Mouse (Mus musculus): ENCODE results near the gene Moxd1.
"Not testable (repeated sequence)": the region's sequence is repeated elsewhere in the genome, so short reads cannot be mapped to it uniquely, and the experiment has no call there.

Gene Moxd1

DNA sequence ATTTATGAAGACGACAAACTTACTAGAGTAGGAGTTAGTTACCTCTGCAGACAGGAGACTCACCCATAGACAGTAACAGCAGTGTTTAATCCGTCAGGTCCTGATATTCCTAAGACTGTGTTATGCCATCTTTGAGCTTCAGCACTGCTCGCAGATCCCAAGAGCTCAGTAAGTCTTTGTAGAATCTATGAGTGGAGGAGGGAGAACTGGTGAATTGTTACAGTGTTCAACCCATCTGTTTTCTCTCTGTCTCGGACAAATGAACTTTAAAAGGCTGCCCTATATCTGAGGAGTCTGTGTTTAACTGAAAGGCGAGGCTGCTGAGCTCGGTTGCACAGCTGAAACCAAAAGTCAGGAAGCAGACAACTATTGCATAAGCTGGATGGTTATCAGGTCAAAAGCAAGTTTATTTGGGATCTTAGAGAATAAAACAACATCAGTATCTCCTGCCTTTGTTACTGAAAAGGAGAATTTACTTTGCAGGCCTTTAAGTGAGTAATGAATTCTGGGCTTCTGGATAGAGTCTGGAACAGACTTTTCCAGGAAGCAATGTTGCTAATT, 47.8 kb downstream of the Moxd1 start:
- no peak for DNase-seq

DNA sequence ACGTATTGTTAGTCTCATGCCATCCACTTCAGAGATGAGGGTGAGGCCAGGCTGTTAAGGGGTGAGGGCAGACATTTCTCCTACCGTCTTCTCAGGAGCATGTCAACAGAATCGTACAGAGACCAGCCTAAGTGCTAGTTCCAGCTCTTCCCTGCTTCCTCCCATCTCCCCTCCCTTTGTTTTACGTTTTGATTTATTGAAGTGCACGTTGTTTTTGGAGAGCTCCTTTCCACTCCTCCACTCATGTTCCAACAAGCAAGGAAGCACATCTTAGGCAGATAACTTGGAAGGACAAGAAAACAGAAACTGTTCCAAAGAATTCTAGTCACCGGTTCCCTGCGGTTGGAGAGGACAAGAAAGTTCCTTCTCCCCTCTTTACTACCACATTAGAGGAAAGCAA, 52.9 kb downstream of the Moxd1 start:
- DNase-seq, result no peak

DNA sequence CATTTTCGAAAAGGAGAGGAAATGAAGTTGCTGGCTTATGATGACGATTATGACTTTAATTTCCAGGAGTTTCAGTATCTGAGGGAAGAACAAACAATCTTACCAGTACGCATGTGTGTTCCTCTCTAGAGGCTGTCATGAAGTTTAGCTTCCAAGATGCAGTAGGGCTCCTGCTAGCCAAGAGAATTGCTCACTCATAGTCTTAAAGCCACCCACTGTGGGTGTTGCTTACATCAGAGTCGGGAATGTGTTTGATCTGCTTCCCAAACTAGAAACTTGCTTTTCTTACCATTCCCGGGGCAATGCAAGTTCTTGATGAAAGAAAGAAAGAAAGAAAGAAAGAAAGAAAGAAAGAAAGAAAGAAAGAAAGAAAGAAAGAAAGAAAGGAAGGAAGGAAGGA, 59.3 kb downstream of the Moxd1 start:
- DNase-seq, result no peak

DNA sequence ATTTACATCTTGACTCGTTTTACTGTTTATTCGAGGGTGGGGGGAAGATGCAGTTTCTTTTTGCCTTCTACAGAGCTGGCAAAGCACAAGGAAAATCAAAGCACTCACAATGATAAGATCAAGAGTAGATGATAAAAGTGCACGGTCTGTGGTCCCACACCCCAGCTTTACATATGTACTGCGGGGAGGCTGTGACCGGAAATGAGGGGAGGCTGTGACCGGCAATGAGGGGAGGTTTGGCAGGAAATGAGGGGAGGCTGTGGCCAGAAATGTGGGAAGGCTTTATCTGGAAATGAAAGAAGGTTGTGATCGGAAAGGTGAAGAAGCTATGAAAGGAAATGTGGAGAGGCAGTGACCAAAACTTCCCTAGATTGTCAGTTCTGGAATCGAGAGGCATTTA, 68.3 kb downstream of the Moxd1 start:
- DNase-seq, result no peak

DNA sequence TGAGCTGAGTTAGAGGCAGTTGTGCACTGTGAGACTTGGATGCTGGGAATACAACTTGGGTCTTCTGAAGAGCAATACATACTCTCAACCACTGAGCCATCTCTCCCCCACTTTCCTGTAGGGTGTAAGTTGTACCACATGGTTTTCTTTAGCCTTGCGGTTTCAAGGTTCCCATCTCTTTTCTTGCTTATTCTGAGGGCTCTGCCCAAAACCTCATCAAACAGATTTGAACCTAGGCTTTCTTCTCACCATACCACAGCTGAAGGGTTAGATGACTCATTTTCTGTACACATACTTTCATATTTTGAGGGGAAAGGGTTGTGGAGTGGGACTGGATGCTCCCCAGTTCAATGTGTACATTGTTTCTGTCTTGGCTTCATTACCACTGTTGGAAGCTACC, 69.4 kb downstream of the Moxd1 start:
- no peak for DNase-seq

DNA sequence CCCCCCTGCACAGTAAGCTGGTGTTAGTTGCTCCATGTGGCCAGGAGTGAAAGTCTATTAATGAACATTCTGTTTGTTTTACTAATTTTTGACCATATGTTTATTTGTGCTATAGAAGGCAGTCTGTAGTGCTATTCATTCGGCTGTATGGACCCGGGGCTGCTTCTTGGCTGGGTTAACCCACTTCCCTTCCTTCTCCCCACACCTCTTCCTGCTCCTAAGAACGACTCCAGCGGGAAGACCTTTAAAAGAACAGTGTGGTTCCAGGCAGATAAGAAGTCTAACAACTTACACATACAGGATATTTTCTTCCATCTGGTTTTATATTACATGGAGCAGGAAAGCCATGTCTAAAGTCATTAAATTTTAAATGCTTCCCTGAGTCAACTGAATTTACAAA, 73.3 kb downstream of the Moxd1 start:
- DNase-seq, result no peak

DNA sequence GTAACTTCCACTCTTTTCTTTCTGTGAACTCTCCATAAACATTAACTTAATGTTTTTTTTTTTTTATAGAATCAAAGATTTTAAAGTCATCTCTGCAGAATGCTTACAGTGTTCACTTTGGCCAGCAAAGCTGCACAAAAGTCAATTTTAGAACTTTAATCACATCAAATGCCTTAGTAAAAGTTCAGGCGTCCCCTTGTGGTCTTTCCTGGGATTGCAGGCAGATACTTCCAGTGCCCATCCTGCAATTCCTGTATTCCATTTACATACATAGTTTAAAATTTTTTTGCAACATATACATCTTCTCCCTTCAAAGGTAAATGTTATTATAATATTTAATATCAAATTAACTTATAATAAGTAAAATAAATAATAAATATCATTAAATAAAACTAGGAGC, 74.5 kb downstream of the Moxd1 start:
- DNase-seq, result peak; percentile 77

DNA sequence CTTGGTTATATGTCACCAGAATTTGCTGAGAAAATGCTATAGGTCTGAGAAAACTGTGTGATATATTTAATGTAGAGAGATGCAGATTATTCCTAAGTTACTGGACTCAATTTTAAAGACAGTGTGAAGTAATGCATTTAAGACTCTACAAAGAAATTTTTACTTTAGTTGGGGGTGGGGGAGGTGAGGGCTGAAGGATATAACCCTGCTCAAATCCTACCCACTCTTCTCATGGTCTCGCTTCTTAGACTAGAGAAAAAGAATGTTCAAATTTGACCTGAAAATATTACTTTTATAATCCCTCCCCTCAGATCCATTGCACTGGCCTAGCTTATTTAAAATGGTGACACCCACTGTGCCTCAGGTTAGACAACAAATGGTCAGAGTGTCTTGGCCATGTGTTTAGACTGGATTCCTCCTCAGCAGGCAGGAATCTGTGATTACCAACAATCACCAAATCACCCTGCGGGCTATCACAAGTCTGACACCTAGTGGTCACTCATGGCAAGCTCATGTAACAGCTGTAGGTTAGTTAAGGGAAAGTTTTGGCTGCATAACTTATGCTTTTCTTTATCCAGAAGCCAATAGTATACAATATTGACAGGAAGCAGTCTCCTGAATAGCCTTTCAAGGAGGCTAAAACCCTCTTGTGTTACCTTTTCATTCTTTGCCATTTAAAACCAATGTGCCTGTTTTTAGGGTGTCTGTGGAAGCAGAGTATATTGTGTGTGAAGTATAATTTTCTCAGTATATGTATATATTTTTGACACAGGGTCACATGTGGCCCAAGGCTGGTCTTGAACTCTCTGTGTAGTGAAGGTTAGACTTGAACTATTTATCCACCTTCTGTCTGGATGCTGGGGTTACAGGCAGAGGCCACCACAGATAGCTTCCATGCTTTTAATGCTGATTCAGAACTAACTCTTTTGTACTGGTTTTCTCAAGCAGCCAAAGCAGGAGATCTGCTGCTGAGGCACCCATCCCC, 75.2 kb downstream of the Moxd1 start:
- DNase-seq, result peak; percentile 79

DNA sequence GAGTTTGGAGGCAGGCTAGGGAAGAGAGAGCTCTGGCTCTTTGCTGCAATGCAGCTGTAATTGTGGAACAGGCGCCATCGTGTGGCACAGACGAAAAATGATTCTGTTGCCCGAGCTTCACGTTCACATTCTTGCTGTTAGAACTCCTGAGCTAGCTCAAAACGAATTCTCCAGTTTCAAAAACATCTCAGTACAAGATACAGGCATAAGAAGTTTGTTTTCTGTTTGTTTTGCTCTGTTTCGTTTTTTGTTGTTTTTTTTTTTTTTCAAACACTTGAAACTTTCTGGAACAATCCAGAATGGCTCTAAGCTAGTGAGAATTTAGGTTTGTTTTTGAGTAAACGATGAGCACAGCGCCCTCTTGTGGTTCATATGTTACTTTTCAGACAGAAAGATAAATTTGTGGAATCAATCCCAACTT, 88.9 kb downstream of the Moxd1 start:
- DNase-seq, result peak; percentile 86

DNA sequence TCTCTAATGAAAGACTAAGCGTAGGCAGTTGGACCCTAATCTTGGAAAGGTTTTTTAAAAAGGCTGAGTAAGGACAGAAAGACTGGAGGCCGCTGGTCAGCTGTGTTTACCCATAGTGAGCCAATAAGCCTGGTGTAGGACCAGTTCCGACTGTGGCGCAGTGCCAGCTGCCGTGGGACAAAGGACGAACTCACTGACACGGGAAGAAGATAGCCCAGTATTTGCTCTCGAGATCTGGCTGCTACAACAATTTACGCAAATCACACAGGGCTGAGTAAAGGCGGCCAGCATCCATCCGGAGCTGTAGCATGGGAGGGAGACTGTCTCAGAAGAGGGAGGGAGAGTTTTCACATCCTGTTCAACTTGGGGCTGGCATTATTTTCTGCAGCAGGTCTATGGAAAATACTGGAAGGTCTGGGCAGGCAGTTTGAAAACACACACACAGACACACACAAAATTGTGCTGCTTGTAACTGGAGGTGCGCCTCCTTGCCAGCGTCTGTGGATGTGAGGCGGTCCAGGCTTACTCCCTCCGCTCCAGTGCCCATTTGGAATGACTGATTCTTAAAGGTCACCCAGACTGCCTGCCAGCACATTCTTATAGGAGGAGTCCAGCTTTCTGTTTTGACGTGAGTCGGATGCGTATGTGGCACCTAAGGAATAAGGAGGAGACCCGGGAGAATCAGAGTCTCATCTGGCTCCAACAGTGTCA, 94.0 kb downstream of the Moxd1 start:
- no peak for DNase-seq

DNA sequence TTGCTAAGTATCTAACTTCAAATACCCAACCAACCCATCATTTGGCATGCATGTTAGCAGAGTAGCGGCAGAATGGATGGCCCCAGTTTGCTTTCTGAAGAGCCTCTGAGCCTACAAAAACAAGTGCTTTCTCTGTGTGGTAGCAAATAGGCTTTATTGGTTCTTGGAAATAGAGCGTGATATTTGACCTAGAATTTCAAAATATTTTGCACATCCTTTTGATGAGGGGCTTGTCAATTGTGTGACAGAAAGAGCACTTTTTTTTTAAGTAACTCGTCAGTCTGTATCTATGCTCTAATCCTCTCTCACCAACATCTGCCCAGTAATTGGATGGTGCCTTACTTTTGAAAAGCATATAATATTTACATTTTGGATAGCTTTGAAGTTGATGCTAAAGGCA, 97.0 kb downstream of the Moxd1 start:
- no peak for DNase-seq

DNA sequence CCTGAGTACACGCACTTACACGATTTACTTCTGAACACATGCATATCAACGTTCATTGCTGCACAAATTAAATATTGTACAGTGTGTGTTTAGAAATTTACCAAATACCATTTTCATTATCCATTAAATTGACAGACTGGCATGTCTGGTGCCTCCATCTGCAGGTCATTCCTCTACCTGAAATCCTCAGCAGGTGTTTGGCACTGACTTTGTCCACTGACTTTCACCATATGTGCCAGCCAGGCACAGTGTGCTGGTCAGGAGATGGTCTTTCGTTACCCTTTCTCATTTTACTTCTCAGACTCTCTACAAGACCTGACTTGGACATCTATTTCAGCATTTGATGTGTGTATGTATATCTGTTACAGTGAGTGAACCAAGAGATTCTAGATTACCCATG, 99.7 kb downstream of the Moxd1 start:
- DNase-seq, result no peak

DNA sequence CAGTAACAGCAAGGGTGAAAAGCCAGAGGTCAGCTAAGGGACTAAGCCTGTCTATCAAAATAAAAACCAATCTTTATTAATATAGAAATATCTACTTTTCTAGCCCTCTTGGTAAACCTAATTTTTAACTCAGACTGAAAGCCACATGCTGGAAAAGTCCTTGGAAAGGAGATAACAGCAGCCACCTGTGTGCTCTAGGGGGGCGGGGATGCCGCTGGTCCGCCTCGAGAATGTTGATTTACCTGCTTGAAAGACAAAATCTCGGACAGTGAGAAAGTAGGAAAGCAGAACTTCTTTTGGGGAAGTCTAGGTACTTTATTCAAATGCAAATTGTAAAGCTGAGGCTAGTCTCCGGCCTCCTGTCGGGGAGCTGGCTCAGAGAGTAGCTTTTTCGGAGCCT, 103.9 kb downstream of the Moxd1 start:
- not testable (repeated sequence) for DNase-seq

DNA sequence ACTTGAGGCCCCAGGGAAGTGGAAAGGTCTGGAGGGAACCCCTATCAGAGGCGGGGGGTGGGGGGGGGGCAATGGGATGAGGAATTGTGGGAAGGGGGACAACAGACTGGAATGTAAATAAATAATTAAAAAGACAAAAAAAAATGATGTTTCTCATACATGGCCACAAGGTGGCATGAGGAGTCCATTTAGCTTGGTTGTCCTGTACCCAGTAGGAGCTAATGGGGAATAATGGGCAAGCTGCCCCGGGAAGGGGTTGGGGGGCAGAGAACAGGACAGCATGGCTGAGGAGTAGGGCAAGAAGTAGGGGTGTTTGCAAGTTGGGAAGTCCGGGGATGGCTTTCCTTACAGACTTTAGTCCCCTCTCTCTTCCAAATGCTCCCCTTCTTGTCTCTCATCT, 109.5 kb downstream of the Moxd1 start:
- no peak for DNase-seq

DNA sequence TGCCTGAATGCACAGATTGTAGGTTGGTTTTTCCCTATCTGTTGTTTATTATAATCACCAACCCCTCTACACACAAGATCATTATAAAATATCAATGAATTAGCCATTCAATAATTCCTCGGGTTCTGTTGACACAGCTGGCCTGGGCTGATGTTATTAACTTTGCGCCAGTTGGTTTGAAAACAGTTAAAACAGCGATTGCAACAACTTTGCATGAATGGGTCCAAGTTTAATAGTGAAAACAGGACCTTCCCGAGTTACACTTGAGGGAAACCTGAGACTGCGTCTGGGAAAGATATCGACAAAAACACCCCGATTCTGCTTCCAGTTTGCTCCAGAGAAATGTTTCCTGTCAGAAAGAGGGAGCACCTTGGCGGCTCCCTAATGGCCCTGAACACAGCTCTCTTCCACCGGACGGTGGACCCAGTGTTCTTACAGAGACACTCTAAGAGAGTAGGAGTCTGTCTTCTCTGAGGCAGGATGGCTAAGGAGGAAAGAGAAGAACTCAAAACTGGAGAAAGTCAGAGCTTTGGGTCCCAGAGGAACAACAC, 116.4 kb downstream of the Moxd1 start:
- no peak for DNase-seq

DNA sequence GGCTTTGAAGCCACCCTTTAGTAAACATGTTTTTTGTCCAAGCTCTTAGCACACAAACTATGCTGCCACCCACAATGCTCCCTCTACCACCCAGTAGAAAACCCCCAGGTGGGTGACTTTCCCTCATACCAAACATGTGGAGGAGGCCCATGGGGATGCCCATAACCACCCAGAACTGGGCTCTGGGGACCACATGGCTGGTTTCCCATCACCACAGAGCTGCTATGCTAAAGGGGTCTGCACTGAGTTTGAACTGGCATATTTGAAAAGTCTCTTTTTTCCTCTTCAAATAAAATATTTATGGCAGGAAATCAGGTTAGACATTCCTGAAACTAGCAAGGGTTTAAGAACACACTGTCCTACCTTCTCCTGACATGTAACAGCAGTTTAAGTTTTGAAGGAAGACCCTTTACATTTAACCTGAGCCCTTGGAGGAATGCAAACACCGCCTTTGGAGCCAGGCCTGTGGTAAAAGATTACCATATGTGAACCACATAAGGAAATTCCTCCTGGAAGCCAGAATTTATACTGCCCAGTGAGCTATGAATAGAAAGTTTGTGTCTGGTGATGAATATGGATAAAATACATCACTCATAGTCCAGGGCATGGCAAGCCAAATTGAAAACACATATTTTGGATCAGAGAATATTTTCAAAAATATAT, 117.4 kb downstream of the Moxd1 start:
- DNase-seq, result no peak

DNA sequence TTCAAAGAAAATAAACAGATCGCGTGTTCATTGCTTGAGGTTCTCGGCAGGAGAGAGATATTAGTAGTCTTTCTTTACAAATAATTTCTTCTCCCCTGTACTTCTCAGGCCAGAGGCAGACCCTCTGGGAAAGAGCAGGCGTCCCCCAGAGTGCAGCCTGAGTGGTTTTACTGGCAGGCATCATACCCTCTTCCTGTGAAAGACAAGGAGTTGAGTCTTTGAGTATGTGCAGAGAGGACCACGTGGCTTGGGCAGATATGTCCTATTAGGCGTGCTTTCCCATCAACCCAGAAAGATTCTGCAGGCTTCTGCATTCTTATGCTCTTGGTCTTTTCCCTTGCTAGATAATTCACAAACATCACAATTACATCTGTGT, 117.9 kb downstream of the Moxd1 start:
- no peak for DNase-seq

DNA sequence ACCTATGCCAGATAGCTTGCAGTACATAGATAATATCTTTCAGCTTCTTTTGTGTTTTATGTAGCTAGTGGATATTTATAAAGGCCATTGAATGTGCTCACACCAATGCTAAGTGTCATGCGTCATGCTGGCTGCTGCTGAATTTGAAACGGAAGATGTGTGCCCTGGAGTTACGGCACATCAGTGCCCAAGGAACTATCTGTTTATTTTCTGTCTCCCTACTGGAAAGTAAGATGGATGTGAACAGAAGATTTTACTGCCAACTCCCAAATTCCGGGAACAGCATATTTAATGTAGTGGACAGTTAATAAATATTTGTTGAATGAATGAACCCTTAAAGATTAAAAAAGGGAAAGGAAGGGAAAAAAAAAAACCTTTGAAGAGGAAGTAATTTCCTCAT, 119.8 kb downstream of the Moxd1 start:
- DNase-seq, result no peak

All from embryo, embryonic 11 days (tissue).